Mouse (Mus musculus): ENCODE measurements at regions not wholly inside any gene's neighbourhood (a gene's known extent, or its start where the extent isn't known, plus 50 kb on each side); places are given as distances from the start of the nearest gene placed in this dataset.
A peak's percentile ranks its signal among the peaks of the same experiment; 100 is the strongest.

GRCm38 (mm10) chr8:64318524-64319219 is 112.6 kb upstream of the Tll1 start:
- Histone ChIP-seq H3K9me3 (replicated peaks; ENCODE audit: control insufficient read depth, low read length) (no peaks in the 10 kb centered on the region), H3K4me2 (ENCODE audit: low read depth, low read length) (no peak overlapping the region), H3K9ac (replicated peaks; ENCODE audit: low read depth, low read length) (no peak overlapping the region), H3K36me3 (replicated peaks; ENCODE audit: control insufficient read depth, insufficient read depth, low read length) (no peaks in the 10 kb centered on the region), H3K27ac (ENCODE audit: low read depth) (0 out of 2 replicates have a peak overlapping the region, but pooled peaks have one; percentile 3), H3K27me3 (ENCODE audit: control insufficient read depth, insufficient read depth, low read length) (no peaks in the 10 kb centered on the region), H3K4me3 (ENCODE audit: low read depth, low read length) (no peak overlapping the region), H3K4me1 (ENCODE audit: control insufficient read depth, insufficient read depth) (peaks cover 5% of the 10 kb centered on the region; the same call in 1 of the 2 replicates)
- ATAC-seq (ENCODE audit: insufficient read depth, low read depth), result peak; percentile 41; the same call in 1 of the 2 replicates
- DNase-seq (ENCODE audit: low spot score), result no peak
- TF ChIP-seq CTCF (IDR thresholded peaks at IDR 0.05; ENCODE audit: low read depth) (no peak), EP300 (IDR thresholded peaks at IDR 0.05; ENCODE audit: low read depth) (no peak)
- WGBS, result 60% methylated on average over 10 of the region's 10 CpGs

DNA sequence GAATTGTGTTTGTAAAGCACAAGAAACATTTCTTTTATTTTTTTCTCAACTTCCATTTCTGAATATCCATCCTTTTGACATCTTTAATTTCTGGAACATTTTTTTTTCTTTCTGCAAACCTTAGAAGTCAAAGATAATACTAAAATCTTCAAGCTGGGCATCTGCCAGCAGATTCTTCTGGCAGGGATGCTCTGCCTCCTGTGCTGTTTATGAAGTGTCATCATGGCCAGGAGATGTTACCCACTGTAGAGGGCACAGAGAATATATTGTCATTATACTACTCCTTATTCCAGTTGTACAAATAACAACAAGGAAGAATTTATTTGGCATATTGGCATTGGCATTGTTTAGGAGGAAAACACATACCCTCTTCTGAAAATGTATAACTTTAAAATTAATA is 111.7 kb upstream of the Tll1 start:
- Histone ChIP-seq H3K4me2 (ENCODE audit: low read depth, low read length) (no peak overlapping the region), H3K27ac (ENCODE audit: low read depth) (no peak overlapping the region), H3K9ac (replicated peaks; ENCODE audit: low read depth, low read length) (no peak overlapping the region), H3K4me3 (ENCODE audit: low read depth, low read length) (no peak overlapping the region), H3K4me1 (ENCODE audit: control insufficient read depth, insufficient read depth) (peaks cover 5% of the 10 kb centered on the region; the same call in 1 of the 2 replicates), H3K27me3 (ENCODE audit: control insufficient read depth, insufficient read depth, low read length) (no peaks in the 10 kb centered on the region), H3K9me3 (replicated peaks; ENCODE audit: control insufficient read depth, low read length) (0 out of 2 replicates have a peak, but pooled peaks cover 3% of the 10 kb centered on the region), H3K36me3 (replicated peaks; ENCODE audit: control insufficient read depth, insufficient read depth, low read length) (no peaks in the 10 kb centered on the region)
- DNase-seq (ENCODE audit: low spot score) (no peak), ATAC-seq (ENCODE audit: insufficient read depth, low read depth) (no peak)
- TF ChIP-seq EP300 (IDR thresholded peaks at IDR 0.05; ENCODE audit: low read depth), result no peak
- no peak for TF ChIP-seq CTCF (IDR thresholded peaks at IDR 0.05; ENCODE audit: low read depth)

- H3K9me3 ChIP-seq (replicated peaks; ENCODE audit: control insufficient read depth, low read length), result 0 out of 2 replicates have a peak, but pooled peaks cover 2% of the 10 kb centered on the region
- TF ChIP-seq EP300 (IDR thresholded peaks at IDR 0.05; ENCODE audit: low read depth), result no peak
- no peak for TF ChIP-seq CTCF (IDR thresholded peaks at IDR 0.05; ENCODE audit: low read depth)
- no peak overlapping the region for H3K4me2 ChIP-seq (ENCODE audit: low read depth, low read length)
- WGBS, result 59% methylated on average over 1 of the region's 1 CpGs
- DNase-seq (ENCODE audit: low spot score) (no peak), ATAC-seq (ENCODE audit: insufficient read depth, low read depth) (no peak)
- H3K27me3 ChIP-seq (ENCODE audit: control insufficient read depth, insufficient read depth, low read length), result no peaks in the 10 kb centered on the region
- H3K9ac ChIP-seq (replicated peaks; ENCODE audit: low read depth, low read length), result no peak overlapping the region
- H3K4me1 ChIP-seq (ENCODE audit: control insufficient read depth, insufficient read depth), result no peaks in the 10 kb centered on the region
- H3K27ac ChIP-seq (ENCODE audit: low read depth), result no peak overlapping the region
- no peaks in the 10 kb centered on the region for H3K36me3 ChIP-seq (replicated peaks; ENCODE audit: control insufficient read depth, insufficient read depth, low read length)
- no peak overlapping the region for H3K4me3 ChIP-seq (ENCODE audit: low read depth, low read length)
These were observed 101.9 kb upstream of the Tll1 start for GRCm38 (mm10) chr8:64307995-64308394.

DNA sequence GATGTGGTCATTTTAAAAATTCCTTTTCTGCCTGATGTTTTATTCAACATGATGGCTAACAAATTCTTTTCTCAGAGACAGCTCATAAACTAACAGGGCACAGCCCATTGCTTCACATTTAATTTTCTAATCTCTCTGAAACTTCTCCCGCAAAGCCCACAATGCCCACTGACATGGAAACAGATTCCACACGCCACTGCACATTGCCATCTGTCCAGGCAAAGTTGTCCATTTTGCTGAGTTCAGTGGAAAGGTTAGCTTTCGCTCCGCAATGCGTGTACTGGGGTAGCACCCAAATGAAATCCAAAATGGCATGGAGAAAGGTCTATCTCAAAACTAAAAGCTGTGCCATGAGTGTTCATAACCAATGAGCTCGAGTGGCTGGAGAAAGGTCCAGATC is 76.7 kb upstream of the Tll1 start:
- H3K4me2 ChIP-seq (ENCODE audit: low read depth, low read length), result no peak overlapping the region
- TF ChIP-seq CTCF (IDR thresholded peaks at IDR 0.05; ENCODE audit: low read depth) (no peak), EP300 (IDR thresholded peaks at IDR 0.05; ENCODE audit: low read depth) (no peak)
- no peaks in the 10 kb centered on the region for H3K36me3 ChIP-seq (replicated peaks; ENCODE audit: control insufficient read depth, insufficient read depth, low read length)
- H3K27me3 ChIP-seq (ENCODE audit: control insufficient read depth, insufficient read depth, low read length), result no peaks in the 10 kb centered on the region
- ATAC-seq (ENCODE audit: insufficient read depth, low read depth), result no peak
- H3K27ac ChIP-seq (ENCODE audit: low read depth), result no peak overlapping the region
- H3K9me3 ChIP-seq (replicated peaks; ENCODE audit: control insufficient read depth, low read length), result no peaks in the 10 kb centered on the region
- no peaks in the 10 kb centered on the region for H3K4me1 ChIP-seq (ENCODE audit: control insufficient read depth, insufficient read depth)
- H3K4me3 ChIP-seq (ENCODE audit: low read depth, low read length), result no peak overlapping the region
- no peak for DNase-seq (ENCODE audit: low spot score)
- 85% methylated on average over 6 of the region's 6 CpGs for WGBS
- no peak overlapping the region for H3K9ac ChIP-seq (replicated peaks; ENCODE audit: low read depth, low read length)

- Histone ChIP-seq H3K36me3 (replicated peaks; ENCODE audit: control insufficient read depth, insufficient read depth, low read length) (no peaks in the 10 kb centered on the region), H3K9me3 (replicated peaks; ENCODE audit: control insufficient read depth, low read length) (no peaks in the 10 kb centered on the region), H3K27me3 (ENCODE audit: control insufficient read depth, insufficient read depth, low read length) (no peaks in the 10 kb centered on the region), H3K27ac (ENCODE audit: low read depth) (no peak overlapping the region), H3K4me1 (ENCODE audit: control insufficient read depth, insufficient read depth) (no peaks in the 10 kb centered on the region), H3K9ac (replicated peaks; ENCODE audit: low read depth, low read length) (no peak overlapping the region), H3K4me3 (ENCODE audit: low read depth, low read length) (no peak overlapping the region), H3K4me2 (ENCODE audit: low read depth, low read length) (no peak overlapping the region)
- 59% methylated on average over 3 of the region's 3 CpGs for WGBS
- DNase-seq (ENCODE audit: low spot score) (no peak), ATAC-seq (ENCODE audit: insufficient read depth, low read depth) (no peak)
- TF ChIP-seq EP300 (IDR thresholded peaks at IDR 0.05; ENCODE audit: low read depth) (no peak), CTCF (IDR thresholded peaks at IDR 0.05; ENCODE audit: low read depth) (no peak)
These were observed 75.5 kb upstream of the Tll1 start for GRCm38 (mm10) chr8:64281598-64281997.

GRCm38 (mm10) chr8:64280391-64280790 is 74.3 kb upstream of the Tll1 start:
- H3K36me3 ChIP-seq (replicated peaks; ENCODE audit: control insufficient read depth, insufficient read depth, low read length), result no peaks in the 10 kb centered on the region
- no peak for TF ChIP-seq EP300 (IDR thresholded peaks at IDR 0.05; ENCODE audit: low read depth)
- no peak for TF ChIP-seq CTCF (IDR thresholded peaks at IDR 0.05; ENCODE audit: low read depth)
- H3K9ac ChIP-seq (replicated peaks; ENCODE audit: low read depth, low read length), result no peak overlapping the region
- no peak overlapping the region for H3K27ac ChIP-seq (ENCODE audit: low read depth)
- H3K4me1 ChIP-seq (ENCODE audit: control insufficient read depth, insufficient read depth), result no peaks in the 10 kb centered on the region
- no peak overlapping the region for H3K4me3 ChIP-seq (ENCODE audit: low read depth, low read length)
- no peaks in the 10 kb centered on the region for H3K9me3 ChIP-seq (replicated peaks; ENCODE audit: control insufficient read depth, low read length)
- H3K27me3 ChIP-seq (ENCODE audit: control insufficient read depth, insufficient read depth, low read length), result no peaks in the 10 kb centered on the region
- ATAC-seq (ENCODE audit: insufficient read depth, low read depth) (no peak), DNase-seq (ENCODE audit: low spot score) (no peak)
- H3K4me2 ChIP-seq (ENCODE audit: low read depth, low read length), result no peak overlapping the region
